Mouse (Mus musculus) heart, embryonic 12.5 days (tissue): ENCODE results near the gene Gstt3. TPM values are rescaled to one million over a fixed set of nuclear protein-coding genes. Genes with fewer than 3 reads are reported as not detected.

Source experiments
- ATAC-seq: fragments of 200-750 bp; cut with Nextera tagmentation; 2 replicates; pipeline ENCODE4 v1.8.0; 2017; ENCODE audit warnings: moderate TSS enrichment, moderate library complexity; ENCODE audit not compliant: insufficient number of reproducible peaks, low FRiP score
- H3K27ac ChIP-seq: fragments of 300-500 bp; sonication (generic); 2 replicates; pipeline ENCODE4 v1.5.1; 2016; ENCODE audit warnings: mild to moderate bottlenecking, moderate library complexity; ENCODE audit not compliant: poor library complexity, severe bottlenecking
- H3K27me3 ChIP-seq: fragments of 300-500 bp; sonication (generic); replicated peaks from 2 replicates; pipeline ENCODE4 v1.6.1; 2016; ENCODE audit warnings: mild to moderate bottlenecking, moderate library complexity
- H3K36me3 ChIP-seq: fragments of 300-500 bp; sonication (generic); 2 replicates; pipeline ENCODE4 v1.6.1; 2016; ENCODE audit warnings: mild to moderate bottlenecking, moderate library complexity
- H3K4me1 ChIP-seq: fragments of 300-500 bp; sonication (generic); replicated peaks from 2 replicates; pipeline ENCODE4 v1.6.1; 2016; ENCODE audit warnings: mild to moderate bottlenecking
- H3K4me2 ChIP-seq: fragments of 300-500 bp; sonication (generic); 2 replicates; pipeline ENCODE4 v1.6.1; 2016; ENCODE audit warnings: mild to moderate bottlenecking, moderate library complexity
- H3K4me3 ChIP-seq: fragments of 300-500 bp; sonication (generic); 2 replicates; pipeline ENCODE4 v1.5.1; 2016; ENCODE audit warnings: mild to moderate bottlenecking
- H3K9ac ChIP-seq: fragments of 300-500 bp; sonication (generic); 2 replicates; pipeline ENCODE4 v1.6.1; 2016; ENCODE audit warnings: mild to moderate bottlenecking, moderate library complexity
- H3K9me3 ChIP-seq: fragments of 300-500 bp; sonication (generic); replicated peaks from 2 replicates; pipeline ENCODE4 v1.6.1; 2016; ENCODE audit warnings: mild to moderate bottlenecking, moderate library complexity
- WGBS: fragments of 180-500 bp; shearing (Covaris S2); methylation state at CpG from one replicate; pipeline ENCODE4 v1.1.7; 2016; 5-methylcytosine and 5-hydroxymethylcytosine counted together
- polyA plus RNA-seq: library from polyadenylated mRNA; unstranded; fragments of >200 nt; fragmentation: Nextera tagmentation; extraction: Ambion mirVana; gene quantifications from 2 replicates; pipeline ENCODE4 v1.2.1, GENCODE M21; 2016

Gstt3 gene
- polyA plus RNA-seq, 1 experiment from 2014 or later = 2.7 TPM

GRCm38 (mm10) chr10:75804217-75804616 lies 23.0 kb upstream of the Gstt3 start:
- Histone ChIP-seq H3K27ac (no peak overlapping the region), H3K36me3 (no peaks in the 10 kb centered on the region), H3K9ac (no peak overlapping the region), H3K4me2 (no peak overlapping the region), H3K4me3 (no peak overlapping the region), H3K4me1 (no peaks in the 10 kb centered on the region), H3K27me3 (0 out of 2 replicates have a peak, but pooled peaks cover 7% of the 10 kb centered on the region), H3K9me3 (peaks cover 3% of the 10 kb centered on the region; the same call in 1 of the 2 replicates)
- ATAC-seq = no peak
- 62% methylated on average over 2 of the region's 2 CpGs for WGBS

DNA sequence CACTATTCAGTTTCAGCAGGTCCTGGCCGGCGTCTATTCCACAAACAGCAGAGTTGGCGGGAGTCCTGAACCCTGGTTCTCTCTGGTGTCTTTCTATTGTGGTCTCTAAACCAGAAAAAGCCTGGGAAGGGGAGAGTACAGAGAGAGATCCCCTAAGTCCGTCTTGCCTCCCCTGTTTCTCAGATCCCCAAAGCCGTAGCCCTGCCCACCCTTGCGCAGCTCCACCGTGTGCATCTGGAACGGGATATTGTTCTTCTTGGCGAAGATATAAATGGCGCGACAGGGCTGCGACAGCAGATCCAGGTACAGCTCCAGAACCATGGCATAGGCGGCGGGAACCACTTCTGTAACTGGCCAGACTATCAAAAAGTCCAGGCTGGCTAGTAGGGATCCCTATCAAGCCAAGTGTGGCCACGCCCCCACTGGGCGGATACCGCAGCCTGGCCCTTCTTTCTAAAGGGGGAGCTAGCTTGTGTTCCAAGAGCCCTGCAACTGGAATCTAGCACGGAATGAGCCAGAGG lies 17.0 kb upstream of the Gstt3 start, which contains the start of gene Gstt1:
Gstt1 (minus strand) TSS at position 409 of the 521 bp plus-strand sequence.
- no peak within 1 kb of the TSS for H3K27ac ChIP-seq
- H3K36me3 ChIP-seq = no peaks in the 10 kb centered on the region
- 0 out of 2 replicates have a peak, but pooled peaks cover 5% of the 10 kb centered on the region for H3K27me3 ChIP-seq
- no peaks in the 10 kb centered on the region for H3K9me3 ChIP-seq
- peaks cover 20% of the 10 kb centered on the region for H3K4me1 ChIP-seq
- 2% methylated on average over 18 of the region's 18 CpGs for WGBS
- H3K9ac ChIP-seq = peak within 1 kb of the TSS; percentile 59
- H3K4me3 ChIP-seq = peak within 1 kb of the TSS; percentile 50
- H3K4me2 ChIP-seq = peak within 1 kb of the TSS; percentile 91
- ATAC-seq = 0 out of 2 replicates have a peak, but pooled peaks have one; percentile 33

DNA sequence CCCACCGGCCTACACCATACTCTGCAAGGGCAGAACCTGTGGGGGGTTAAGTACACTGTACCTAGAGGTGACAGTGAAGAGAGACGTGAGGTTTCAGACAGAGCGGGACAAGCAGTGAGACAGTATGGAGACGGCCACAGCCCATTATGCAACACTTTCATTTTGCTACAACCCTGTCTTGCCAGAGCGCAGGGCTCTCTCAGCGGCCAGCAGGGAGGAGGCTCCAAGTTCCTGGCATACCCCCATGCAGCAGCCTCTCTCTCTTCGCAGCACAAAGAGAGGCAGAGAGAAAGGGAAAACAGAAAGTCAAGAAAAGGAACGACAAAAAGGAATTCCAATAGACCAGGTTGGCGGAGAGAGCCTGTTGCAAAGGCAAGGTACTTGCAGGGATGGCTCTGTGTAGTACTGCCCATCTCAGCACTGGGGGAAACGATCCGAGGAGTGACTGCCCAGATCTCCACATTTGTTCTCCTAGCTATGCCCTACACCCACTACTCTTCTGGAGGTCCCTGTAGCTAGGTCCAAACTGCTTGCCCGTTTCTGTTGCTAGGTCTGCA lies 16.5 kb upstream of the Gstt3 start:
- Histone ChIP-seq H3K36me3 (no peaks in the 10 kb centered on the region), H3K4me2 (peak overlapping the region; percentile 91), H3K27ac (no peak overlapping the region), H3K4me1 (peaks cover 20% of the 10 kb centered on the region), H3K9me3 (no peaks in the 10 kb centered on the region), H3K4me3 (peak overlapping the region; percentile 50), H3K9ac (peak overlapping the region; percentile 59), H3K27me3 (0 out of 2 replicates have a peak, but pooled peaks cover 5% of the 10 kb centered on the region)
- WGBS = 1% methylated on average over 12 of the region's 12 CpGs
- ATAC-seq = peak; percentile 67

DNA sequence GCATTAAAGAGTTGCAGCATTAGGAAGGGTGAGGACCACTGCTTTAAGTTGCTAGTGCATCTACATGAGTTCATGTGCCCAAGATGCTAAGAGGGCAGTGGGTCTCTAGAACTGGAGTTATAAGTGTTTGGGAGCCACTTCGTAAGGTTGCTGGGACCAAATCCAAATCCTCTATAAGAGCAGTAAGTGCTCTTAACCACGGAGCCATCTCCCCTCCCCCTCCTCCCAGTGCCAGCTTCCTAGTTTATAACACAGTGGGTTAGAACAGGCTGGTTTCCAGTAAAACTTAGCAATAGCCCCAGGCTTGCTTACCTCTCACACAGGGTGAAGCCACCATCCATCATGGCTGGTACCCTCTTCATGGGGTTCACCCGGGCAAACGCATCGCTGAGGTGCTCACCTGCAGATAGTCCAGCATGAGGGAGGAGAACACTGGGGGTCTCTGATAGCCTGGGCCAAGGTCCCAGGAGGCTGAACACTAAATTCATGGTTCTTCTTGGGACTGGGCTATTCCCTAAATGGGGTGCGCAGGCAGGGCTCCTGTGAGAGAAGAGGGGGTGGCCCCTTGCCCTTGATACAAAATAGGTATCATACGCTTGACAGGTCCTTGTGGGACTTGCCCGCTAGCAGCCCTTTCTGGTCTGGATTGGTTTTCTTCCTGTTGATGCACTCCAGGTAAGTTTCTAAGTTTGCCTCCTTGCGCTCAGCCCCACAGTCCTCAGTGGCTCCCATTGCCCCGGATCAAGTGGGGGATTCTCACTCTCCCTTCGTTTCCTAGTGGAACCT lies 15.7 kb upstream of the Gstt3 start:
- Histone ChIP-seq H3K36me3 (no peaks in the 10 kb centered on the region), H3K4me2 (peak overlapping the region; percentile 91), H3K9ac (peak overlapping the region; percentile 59), H3K27me3 (0 out of 2 replicates have a peak, but pooled peaks cover 5% of the 10 kb centered on the region), H3K9me3 (no peaks in the 10 kb centered on the region), H3K4me3 (peak overlapping the region; percentile 50), H3K27ac (no peak overlapping the region), H3K4me1 (peaks cover 20% of the 10 kb centered on the region)
- WGBS = 36% methylated on average over 11 of the region's 11 CpGs
- no peak for ATAC-seq

DNA sequence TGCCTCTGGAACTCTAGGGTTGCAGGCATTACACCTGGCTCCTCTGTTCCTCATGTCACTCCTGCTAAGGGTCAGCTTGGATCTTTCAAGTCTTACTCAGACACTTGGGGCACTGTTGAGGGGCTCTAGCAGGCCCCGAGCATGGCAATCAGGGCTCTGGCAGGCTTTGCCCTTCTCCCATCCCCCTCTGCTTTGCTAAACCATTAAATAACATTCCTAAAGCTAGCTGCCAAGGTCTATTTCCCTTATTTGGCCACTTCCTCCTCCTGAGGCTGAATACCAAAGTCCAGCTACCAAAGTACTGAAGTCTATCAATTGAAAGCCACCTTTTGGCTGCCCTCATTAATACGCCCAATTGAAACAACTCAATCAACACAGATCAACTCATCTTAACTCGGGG lies 13.7 kb upstream of the Gstt3 start:
- H3K36me3 ChIP-seq = no peaks in the 10 kb centered on the region
- no peak overlapping the region for H3K4me2 ChIP-seq
- H3K27ac ChIP-seq = no peak overlapping the region
- H3K9me3 ChIP-seq = no peaks in the 10 kb centered on the region
- WGBS = 28% methylated on average over 3 of the region's 3 CpGs
- peaks cover 20% of the 10 kb centered on the region for H3K4me1 ChIP-seq
- no peak overlapping the region for H3K9ac ChIP-seq
- no peak overlapping the region for H3K4me3 ChIP-seq
- no peaks in the 10 kb centered on the region for H3K27me3 ChIP-seq
- no peak for ATAC-seq

DNA sequence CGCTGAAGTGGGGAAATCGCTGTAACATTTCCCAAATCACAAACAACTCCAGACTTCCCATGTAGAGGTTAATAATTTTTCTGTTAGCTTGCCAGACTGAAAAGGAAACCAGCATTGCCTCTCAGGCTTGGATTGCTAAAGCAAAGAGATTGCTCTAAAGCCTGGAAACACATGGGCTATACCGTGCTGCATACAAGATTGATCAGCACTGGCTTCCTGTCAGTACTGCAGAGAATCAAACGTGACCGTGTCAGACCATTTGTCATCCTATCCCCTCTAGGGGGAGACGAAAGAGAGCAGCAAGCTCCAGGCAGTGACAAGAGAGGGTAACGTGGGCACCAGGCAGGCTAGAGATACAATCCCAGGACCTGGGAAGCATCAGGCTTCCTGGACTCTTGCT lies 9.6 kb upstream of the Gstt3 start:
- Histone ChIP-seq H3K9ac (no peak overlapping the region), H3K27ac (no peak overlapping the region), H3K4me1 (0 out of 2 replicates have a peak, but pooled peaks cover 3% of the 10 kb centered on the region), H3K9me3 (no peaks in the 10 kb centered on the region), H3K4me2 (no peak overlapping the region), H3K36me3 (no peaks in the 10 kb centered on the region), H3K27me3 (no peaks in the 10 kb centered on the region), H3K4me3 (no peak overlapping the region)
- WGBS = 17% methylated on average over 7 of the region's 7 CpGs
- no peak for ATAC-seq

GRCm38 (mm10) chr10:75789841-75790240 lies 8.6 kb upstream of the Gstt3 start:
- H3K9ac ChIP-seq = no peak overlapping the region
- no peaks in the 10 kb centered on the region for H3K9me3 ChIP-seq
- H3K27ac ChIP-seq = no peak overlapping the region
- H3K4me3 ChIP-seq = no peak overlapping the region
- H3K4me2 ChIP-seq = no peak overlapping the region
- 0 out of 2 replicates have a peak, but pooled peaks cover 2% of the 10 kb centered on the region for H3K4me1 ChIP-seq
- no peak for ATAC-seq
- 79% methylated on average over 5 of the region's 5 CpGs for WGBS
- no peaks in the 10 kb centered on the region for H3K27me3 ChIP-seq
- H3K36me3 ChIP-seq = no peaks in the 10 kb centered on the region

DNA sequence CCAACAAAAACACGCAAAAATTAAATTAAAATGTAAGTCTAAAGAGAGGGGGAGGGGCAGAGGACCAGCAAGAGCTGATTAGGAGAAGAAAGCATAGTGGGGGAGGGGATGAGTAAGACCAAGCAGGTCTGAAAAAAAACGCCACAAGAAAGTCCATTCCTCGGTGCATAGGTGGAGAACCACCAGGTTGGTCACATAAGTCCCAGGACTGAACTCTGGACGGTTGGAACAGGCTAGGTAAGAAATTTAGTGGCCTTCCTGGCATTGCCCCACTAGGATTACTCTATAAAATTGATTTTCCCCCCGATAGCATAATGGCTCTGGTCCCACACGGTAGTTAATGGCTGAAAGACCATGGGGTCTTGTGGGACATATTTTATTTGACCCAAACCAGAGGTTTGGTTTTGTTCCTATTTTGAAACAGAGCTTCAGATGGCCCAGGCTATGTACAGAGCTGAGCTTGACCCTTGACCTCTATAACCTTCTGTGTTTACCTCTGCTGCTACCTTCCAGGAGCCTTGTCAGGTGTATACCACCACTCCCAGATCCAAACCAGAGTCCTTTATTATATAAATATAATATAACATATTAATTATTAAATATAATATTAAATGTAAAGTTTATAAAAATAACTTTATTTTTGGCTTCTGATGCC lies 8.0 kb upstream of the Gstt3 start:
- no peaks in the 10 kb centered on the region for H3K27me3 ChIP-seq
- no peak for ATAC-seq
- no peak overlapping the region for H3K4me2 ChIP-seq
- no peak overlapping the region for H3K4me3 ChIP-seq
- no peaks in the 10 kb centered on the region for H3K36me3 ChIP-seq
- no peaks in the 10 kb centered on the region for H3K9me3 ChIP-seq
- H3K9ac ChIP-seq = no peak overlapping the region
- 66% methylated on average over 6 of the region's 6 CpGs for WGBS
- no peak overlapping the region for H3K27ac ChIP-seq
- H3K4me1 ChIP-seq = no peaks in the 10 kb centered on the region

- no peak overlapping the region for H3K4me2 ChIP-seq
- no peaks in the 10 kb centered on the region for H3K9me3 ChIP-seq
- no peak overlapping the region for H3K27ac ChIP-seq
- H3K36me3 ChIP-seq = no peaks in the 10 kb centered on the region
- no peaks in the 10 kb centered on the region for H3K4me1 ChIP-seq
- no peaks in the 10 kb centered on the region; the same call in 1 of the 2 replicates for H3K27me3 ChIP-seq
- no peak for ATAC-seq
- 88% methylated on average over 8 of the region's 8 CpGs for WGBS
- no peak overlapping the region for H3K9ac ChIP-seq
- H3K4me3 ChIP-seq = no peak overlapping the region
Measured at GRCm38 (mm10) chr10:75788277-75788676, 7.1 kb upstream of the Gstt3 start.

GRCm38 (mm10) chr10:75785442-75785841 lies 4.2 kb upstream of the Gstt3 start:
- 69% methylated on average over 1 of the region's 1 CpGs for WGBS
- Histone ChIP-seq H3K4me2 (no peak overlapping the region), H3K9me3 (no peaks in the 10 kb centered on the region), H3K36me3 (no peaks in the 10 kb centered on the region), H3K27ac (no peak overlapping the region), H3K4me3 (no peak overlapping the region), H3K4me1 (peaks cover 4% of the 10 kb centered on the region), H3K9ac (no peak overlapping the region), H3K27me3 (peaks cover 5% of the 10 kb centered on the region; the same call in 1 of the 2 replicates)
- ATAC-seq = no peak
